Mouse (Mus musculus): ENCODE measurements around the gene Colec11.

Gene Colec11

DNA sequence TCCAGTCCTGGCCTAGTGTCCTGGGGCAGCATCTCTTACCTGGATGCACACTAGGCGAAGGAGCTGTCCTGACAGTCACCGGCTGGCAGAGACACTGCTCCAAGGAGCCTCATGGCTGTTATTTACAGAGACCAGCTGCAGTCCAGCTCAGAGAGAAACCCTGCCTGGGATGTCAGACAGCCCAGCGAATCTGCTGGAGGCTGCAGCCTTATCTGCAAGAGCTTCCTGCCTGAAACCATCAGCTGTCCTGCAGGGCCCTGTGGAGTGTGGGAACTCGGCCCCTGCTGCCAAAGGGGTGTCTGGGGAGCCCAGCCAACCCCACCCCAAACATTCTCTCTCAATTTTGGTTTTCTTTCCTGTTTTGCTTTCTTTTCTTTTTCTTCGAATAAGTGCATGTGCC lies at the start of gene Colec11:
Gene Colec11 (minus strand): TSS at position 183 of the 400 bp plus-strand sequence.
- DNase-seq (ENCODE audit: low read depth, low spot score): no peak

DNA sequence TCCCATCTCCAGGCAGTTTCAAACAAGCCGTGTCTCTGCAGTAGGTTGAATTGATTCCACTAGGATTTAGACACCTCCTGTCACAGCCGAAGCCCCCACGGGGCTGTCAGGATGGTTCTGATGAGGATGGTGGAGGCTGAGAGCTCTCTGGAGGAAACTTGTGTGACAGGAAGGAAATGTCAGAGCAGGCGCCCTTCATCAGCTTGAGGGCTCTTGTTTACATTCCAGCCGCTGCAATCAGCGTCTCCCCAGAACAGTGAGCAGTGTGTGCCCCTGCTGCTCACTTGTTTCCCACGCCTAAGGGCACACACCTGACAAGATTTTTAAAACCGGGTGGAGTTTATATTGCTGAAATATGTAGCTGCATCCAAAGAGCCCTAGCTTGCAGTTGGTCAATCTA lies 44.1 kb upstream of the Colec11 start:
- DNase-seq (ENCODE audit: low read depth, low spot score): no peak

DNA sequence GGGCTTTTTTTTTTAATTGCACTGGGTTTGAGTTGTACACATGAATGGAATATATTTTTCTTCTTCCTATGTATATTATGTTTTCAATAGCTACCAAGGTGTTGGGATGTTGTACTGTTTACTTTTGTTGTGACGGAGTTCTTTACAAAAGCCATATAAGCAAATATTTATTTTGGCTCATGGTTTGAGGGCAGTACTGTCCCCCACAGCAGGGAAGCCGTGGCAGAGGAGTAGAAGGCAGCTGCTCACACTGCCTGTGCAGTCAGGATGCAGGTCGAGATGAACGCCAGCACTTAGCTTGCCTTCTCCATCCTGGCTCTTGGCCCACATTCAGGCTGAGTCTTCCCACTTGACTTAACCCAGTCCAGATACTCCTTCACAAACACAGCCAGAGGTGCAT lies 43.6 kb upstream of the Colec11 start:
- no peak for DNase-seq (ENCODE audit: low read depth, low spot score)

DNA sequence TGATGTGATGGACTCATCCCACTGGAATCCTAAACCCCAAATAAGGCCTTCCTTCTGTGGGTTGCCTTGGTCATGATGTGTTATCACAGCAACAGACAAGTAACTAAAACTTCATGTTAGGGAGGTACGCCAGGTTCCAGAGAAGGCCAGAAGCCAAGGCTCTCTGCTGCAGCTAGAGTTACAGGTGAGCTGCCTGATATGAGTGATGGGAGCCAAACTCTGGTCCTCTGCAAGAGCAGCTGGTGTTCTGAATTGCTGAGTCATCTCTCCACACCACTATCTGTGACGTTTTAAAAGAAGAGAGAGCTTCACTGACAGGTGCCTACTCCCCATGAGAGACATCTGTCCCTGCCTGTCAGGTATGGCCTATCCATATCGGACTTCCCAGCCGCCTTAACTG lies 39.5 kb upstream of the Colec11 start:
- no peak for DNase-seq (ENCODE audit: low read depth, low spot score)

DNA sequence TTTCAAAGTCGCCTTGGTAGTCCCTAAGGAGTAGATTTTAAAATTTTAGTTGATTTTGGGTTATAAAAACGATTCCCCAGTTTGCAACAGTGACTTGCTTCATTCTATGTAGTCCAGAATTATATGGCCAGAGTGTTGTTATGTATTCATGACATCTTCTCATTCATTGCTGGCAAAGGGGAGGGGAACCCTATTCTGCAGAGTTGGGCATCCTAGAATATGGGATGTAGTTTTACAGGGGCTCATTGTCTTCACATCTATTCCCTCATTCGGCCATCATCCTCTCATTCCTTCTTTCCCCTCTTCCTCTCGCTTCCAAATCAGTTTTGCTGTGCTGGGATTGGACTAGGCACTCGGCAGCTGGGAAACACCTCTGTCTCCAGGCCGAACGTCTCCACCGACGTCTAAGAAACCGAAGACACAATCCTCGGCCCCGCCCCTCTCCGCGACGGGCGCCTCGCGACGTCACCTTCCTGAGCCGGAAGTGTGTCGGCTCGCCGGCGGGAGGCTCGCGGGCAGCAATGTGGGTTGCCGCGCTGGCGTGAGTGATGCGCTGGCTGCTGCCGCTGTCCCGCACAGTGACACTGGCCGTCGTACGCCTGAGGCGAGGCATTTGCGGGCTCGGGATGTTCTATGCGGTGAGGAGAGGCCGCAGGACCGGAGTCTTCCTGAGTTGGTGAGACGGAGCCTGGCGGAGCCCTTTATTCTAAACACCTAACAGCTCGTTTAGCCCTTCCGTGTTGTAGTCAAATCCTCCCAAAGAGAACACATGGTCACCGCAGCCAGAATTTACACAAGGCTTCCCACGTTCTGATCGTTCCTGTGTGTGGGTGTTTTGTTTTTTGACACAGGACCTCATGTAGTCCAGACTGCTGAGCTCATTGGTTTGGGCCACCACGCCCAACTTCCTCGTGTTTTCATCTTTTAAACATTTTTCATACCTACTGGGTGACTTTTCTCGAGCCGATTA lies 26.2 kb upstream of the Colec11 start, which contains the start of gene Rnaseh1:
Gene Rnaseh1 (plus strand): TSS at position 462 of the 970 bp plus-strand sequence.
- DNase-seq (ENCODE audit: low read depth, low spot score): peak; percentile 72

DNA sequence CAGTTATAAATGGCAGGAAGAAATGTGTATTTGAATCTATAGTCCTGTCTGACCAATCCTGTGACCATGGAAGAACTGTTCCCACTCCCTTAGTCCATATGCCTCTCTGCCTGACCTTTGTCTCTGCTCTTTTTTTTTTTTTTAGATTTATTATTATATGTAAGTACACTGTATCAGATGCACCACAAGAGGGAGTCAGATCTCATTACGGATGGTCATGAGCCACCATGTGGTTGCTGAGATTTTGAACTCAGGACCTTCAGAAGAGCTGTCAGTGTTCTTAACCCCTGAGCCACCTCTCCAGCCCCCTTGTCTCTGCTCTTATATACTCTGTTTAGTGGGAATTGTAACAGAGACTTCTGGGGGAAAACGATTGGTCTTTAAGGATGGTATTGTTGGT lies 15.6 kb upstream of the Colec11 start:
- no peak for DNase-seq (ENCODE audit: low read depth, low spot score)

DNA sequence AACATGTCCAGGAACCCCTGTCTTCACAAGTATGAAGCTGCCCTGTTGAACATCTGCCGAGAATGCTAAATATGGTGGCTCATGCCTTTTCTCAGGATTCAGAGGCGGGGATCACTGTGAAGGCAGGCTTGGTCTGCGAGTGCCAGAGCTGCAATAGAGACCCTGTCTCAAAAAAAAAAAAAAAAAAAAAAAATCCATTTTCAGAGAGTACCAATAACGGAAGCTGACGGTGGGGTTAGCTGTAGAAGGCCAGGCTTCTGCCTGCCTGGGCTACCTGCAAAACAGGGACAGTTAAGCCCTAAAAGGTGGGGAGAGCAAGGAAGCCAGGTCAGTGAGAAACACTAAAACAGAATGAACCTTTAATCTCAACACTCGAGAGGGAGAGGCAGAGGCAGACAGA lies 13.4 kb upstream of the Colec11 start:
- DNase-seq (ENCODE audit: low read depth, low spot score): no peak

DNA sequence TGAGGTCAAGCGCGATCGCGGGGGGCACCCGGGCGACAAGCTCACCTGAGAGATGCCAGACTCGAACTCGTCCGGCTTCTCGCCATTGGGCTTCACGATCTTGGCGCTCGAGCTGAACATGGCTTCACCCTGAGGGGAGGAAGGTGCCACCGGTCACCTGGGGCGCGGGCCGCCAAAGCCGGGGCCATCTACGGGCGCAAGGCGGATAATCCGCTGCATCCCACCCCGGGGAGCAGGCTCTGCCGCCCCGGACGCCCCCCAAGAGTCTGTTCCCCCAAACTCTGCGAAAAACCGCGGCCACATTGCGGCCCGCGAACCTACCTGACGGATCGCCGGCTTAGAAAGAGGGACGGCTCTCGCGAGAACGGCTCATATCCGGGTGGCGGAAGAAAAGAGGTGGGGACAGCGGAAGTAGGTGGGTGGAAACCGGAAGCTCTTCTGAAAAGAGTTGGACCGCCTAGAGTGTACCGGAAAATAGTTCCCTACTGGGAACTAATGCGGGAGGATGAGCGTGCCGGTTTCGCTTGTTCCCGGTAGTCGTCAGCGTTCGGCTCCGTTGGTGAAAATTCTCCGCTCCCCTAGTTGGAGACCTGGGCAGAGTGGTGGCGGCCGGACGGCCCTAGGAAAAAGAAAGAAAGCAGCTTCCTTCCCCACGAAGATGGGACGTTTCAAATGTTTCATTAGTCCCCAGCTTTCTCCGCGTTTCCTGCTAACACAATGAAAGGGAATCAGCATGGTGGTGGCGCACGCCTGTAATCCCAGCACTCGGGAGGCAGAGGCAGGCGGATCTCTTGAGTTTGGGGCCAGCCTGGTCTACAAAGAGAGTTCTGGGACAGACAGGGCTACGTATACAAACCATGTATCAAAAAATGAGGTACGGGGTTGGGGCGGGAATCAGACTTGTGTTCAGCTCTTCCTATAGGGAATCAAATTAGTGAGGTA lies 12.6 kb upstream of the Colec11 start, which contains the start of gene Rps7:
Gene Rps7 (minus strand): TSS at position 419 of the 942 bp plus-strand sequence.
- peak; percentile 94 for DNase-seq (ENCODE audit: low read depth, low spot score)

DNA sequence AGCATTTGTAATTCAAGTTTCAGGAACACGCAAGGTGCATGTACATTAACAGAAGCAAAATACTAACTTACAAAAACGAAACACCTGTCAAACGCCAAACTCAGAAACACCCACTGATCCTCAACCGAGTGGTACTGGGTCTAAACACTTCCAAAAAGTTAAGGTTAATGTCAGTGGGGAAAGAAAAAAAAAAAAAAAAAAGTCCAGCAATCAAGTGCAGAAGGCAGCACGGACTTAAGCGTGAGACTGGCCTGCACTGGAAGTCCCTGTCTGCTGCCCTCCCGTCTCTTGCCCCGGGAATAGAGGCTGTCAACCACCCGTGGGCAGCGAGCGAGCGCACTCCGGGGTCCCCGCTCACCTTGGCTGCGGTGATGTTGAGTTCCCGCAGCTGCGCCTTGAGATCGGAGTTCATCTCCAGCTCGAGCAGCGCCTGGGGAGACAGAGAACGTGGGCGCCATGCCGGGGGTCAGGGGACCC lies 11.9 kb upstream of the Colec11 start:
- no peak for DNase-seq (ENCODE audit: low read depth, low spot score)

DNA sequence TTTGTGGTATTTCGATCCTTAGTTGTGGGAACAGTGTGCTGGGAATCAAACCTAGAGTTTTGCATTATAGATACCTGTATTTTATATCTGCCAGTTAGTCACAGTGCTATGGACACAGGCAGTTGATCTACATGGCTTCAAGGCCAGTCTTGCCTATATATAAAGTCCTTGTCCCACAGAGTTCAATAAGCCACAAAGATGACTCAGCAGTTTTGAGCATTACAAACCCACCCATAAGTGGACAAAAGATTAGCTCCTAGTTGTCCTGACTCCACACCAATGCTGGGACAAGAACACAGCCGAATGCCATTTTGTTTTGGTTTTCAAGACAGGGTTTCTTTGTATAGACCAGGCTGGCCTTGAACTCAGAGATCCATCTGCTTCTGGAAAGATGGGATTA lies 5.3 kb upstream of the Colec11 start:
- no peak for DNase-seq (ENCODE audit: low read depth, low spot score)

DNA sequence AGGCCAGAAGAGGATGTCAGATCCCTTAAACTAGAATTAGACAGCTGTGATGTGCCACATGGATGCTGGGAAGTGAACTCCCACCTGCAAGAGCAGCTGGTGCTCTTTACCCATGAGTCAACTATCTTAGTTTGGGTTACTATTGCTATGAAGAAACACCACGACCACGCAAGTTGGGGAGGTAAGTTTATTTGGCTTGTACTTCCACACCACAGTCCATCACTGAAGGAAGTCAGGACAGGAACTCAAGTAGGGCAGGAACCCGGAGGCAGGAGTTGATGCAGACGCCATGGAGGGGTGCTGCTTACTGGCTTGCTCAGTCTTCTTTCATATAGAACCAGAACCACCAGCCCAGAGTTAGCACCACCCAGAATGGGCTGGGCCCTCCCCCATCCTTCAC lies 3.9 kb upstream of the Colec11 start:
- no peak for DNase-seq (ENCODE audit: low read depth, low spot score)

DNA sequence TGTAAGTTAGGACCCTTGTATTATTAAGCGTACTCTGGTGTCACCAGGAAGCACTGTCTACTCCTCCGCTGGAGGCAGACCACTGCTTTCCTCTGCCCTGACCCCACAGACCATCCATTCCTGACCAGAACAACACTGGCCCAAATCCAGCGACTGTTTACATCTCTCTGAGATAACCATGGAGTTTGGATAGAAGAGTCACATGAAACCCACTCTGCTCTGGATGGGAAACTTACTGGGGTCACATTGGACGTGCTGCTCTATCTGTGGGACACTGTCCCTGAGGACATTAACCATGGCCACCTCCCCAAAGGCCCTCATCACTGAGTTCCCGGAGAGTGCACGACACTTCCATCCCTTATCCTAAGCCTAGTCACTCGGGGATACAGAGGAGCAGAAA lies 2.2 kb upstream of the Colec11 start:
- no peak for DNase-seq (ENCODE audit: low read depth, low spot score)

DNA sequence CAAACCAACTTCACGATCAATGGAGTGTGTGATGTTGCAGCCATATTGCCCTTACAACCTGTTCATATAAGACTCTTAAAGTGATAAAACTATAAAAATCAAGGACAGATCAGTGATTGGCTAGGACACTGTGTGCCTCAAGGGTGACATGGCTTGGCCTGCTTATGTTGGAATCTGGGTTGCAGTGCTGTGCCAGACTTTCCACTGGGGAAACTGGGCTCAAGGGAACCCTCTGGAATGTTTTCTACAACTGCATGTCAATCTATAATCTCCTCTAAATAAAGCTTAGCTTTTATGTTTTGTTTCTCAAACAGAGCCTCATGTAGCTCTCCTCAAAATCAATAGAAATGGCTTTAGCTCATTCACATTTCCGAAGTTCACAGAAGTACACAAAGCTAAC lies 1.1 kb upstream of the Colec11 start:
- no peak for DNase-seq (ENCODE audit: low read depth, low spot score)

DNA sequence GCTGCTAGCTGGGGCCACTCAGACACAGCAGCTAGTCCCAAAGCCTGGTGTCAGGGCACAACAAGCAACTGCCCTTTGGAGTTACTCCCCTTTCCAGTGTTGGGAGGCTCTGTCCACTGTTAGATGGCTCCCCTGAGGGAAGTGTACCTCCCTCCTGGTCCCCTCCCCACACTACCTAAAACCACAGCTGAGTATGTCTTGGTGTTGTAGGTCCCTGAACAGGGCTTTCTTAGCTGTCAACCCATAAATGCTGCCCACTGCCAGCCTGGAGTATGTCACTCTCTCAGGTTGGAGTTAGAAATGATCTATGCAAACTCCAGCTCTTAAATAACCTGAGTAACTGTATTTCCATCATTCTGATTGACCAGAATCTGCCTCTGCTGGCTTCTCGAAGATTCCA lies 536 bp downstream of the Colec11 start:
- no peak for DNase-seq (ENCODE audit: low read depth, low spot score)

DNA sequence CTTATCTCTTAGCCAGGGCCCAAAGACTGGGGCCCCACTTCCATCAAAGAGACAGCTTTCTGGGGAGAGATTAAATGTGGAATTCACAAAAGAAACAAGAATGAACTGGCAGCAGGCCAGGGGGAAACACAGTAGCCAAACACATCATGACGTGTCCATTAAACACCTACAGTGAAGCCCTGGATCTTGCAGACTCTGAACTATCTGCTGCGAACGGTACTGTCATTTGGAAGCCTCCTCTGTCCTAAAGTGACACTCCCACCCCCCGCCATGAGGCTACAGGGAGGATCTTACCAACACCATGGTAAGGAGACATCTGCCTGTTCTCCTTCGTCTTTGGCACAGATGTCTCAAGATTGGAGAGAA lies 1.0 kb downstream of the Colec11 start:
- DNase-seq (ENCODE audit: low read depth, low spot score): no peak

DNA sequence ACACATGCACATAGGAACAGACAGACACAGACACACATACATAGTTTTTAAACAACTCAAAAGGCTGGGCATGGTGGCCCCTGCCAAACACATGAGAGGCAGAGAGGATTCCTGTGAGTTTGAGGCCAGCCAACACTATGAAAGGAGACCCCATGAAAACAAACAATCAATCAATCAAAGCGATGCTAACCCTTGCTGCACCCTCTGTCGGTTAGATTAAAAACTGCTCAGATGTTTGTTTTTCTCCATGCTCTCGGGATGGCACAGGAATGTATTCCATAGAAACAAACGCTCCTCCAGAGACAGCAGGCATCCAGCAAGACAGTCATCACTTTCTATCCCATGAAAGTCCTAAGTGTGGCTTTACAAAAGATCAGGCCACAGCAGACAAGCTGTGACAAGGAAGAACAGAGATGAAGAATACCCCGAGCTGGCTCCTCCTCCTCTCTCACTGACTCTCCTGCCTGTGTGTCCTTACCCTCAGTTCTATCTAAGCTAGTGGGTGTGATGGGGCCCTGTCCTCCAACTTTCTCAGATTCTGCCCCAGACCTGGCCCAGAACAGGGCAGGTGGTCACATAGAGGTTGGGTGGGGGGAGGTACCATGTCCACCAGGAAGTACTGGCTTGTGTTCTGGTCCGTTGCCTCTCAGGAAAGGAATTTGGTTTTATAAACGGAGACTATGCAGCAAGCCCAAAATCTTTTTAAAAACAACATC lies 1.6 kb downstream of the Colec11 start:
- DNase-seq (ENCODE audit: low read depth, low spot score): no peak

DNA sequence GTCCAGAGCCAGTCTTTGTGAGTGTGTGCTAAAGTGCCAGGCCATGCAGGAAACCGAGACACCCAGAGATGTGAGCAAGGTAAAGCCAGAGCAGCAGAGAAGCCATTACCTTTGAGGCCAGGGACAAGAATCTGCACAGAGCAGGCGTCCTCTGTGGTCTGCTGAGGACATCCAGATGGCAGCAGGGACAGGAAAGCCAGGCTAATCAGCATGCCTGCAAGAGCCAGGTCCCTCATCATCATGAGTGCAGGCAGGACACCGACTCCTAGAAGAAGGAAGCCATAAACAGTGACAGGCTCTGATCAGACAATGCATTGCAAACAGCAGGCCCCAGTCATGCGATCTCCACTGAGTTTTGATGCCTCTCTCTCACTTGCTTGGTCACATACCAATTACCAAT lies 5.9 kb downstream of the Colec11 start:
- DNase-seq (ENCODE audit: low read depth, low spot score): no peak

DNA sequence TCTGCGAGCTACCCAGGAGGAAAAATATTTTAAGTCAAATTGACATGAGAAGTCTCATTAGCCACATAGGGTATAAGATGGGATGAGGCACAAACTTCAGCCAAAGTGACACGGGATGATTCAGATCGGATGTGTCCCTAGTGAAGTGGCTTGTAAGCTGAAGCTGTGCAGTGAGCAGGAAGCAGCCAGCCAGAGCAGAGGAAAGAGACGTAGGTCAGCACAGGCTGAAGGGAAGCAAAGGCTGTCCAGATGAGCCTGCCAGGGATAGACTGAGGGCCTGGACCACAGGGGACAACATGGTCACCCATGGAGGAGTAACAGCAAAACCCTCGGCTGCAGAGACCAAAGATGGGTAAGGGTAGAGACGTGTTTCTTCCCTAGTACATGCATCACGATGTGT lies 8.8 kb downstream of the Colec11 start:
- DNase-seq (ENCODE audit: low read depth, low spot score): no peak

DNA sequence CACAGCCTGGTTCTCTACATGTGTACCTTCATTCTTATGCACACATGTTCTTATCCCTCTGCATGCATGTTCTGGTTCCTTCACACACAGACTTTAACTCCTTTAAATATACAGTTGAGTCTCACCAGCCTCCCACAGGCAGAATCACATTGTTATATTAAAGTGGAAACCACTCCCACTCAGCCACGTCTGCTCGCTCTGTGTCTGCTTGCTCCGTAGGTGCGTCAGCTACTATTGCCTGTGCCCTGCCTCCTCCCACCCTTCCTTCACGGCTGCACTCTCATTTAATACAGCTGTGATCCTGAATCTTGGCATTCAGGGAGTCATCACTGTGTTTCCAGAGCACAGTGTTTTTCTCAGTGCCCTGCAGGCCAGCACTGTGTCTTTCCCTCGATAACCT lies 10.8 kb downstream of the Colec11 start:
- no peak for DNase-seq (ENCODE audit: low read depth, low spot score)

DNA sequence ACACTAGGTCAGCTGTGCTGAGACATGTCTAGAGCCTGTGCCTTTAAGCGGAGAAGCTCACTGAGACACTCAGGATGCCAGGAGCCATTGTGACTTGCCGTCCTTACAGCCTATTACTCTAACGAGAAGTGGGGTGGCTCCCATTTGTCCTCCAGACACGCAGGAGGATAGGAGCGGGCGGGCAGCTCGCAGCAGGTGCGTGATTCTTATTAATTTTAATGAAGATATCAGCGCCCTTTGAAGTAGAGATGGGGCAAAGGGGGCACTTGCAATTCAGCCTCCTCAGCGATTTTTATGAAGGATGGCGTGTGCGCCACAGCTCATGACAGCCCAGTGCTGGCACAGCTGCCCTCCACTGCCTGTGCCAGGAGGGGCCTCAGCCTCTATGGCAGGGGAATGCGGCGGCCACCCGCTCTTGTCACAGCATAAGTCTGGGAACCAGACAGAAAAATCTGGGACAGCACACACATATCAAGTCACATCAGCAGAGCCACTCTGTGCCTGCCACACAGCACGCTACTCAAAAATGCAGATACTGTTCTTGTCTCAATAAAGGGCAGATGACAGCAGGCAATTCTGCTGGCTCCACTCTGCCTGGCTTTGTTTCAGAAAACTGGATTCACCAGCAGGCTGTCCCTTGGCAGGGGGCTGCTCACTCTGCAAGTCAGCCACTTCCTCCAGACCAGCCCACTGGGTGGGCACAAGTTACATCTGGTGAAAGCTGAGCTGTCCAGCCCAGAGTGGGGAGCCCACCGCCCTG lies 15.5 kb downstream of the Colec11 start:
- no peak for DNase-seq (ENCODE audit: low read depth, low spot score)

DNA sequence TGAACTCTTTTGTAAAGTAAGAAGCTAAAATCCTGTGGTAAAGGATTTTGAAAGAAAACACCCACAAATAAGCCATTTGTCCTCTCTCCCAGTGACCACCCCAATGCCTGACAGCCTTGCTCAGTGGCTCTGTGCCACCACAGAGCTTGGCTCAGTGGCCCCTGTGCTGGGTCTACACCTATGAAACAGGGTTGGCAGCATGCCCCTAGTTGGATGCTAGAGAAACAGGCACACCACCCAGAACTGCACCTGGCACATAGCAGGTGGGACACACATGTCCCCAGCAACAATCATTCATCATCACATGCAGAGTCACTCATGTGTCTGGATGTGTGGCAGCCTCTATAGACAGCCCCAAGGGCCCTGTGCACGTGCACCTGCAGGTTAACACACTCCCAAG lies 19.7 kb downstream of the Colec11 start:
- DNase-seq (ENCODE audit: low read depth, low spot score): no peak
